ENCODE assay signal across 16 mouse cellular contexts in genomic region chr1:170155298-170155697, GRCm38 (mm10). TPM values are rescaled to one million over a fixed set of nuclear protein-coding genes. Genes with fewer than 3 reads are reported as not detected.
DNase-seq lines count a peak whose midpoint lies in the region; ATAC-seq and TF ChIP-seq lines count a peak whose summit lies in the region.
"Had no signal": no experiment of that assay in that cellular context is flagged by ENCODE, and none has a peak within 500 bp of the region (broad histone marks: within the 10 kb centered on the region; RNA-seq: fewer than 3 reads in every experiment).

No protein-coding gene starts in this region.

- peak; percentile 52 for TF ChIP-seq CTCF in layer of hippocampus, adult 2 months (conservative IDR thresholded peaks at IDR 0.05)
- peak; percentile 48 for TF ChIP-seq CTCF in ES-Bruce4 (IDR thresholded peaks at IDR 0.05; ENCODE audit: low read depth, low read length)

- H3K4me2 ChIP-seq in forebrain, embryonic 15.5 days (replicated peaks), result no peak overlapping the region
- H3K4me2 ChIP-seq in forebrain, embryonic 14.5 days (ENCODE audit: low read length), result no peak overlapping the region
- H3K4me2 ChIP-seq: midbrain, embryonic 15.5 days; neural tube, embryonic 12.5 days had no signal

- H3K27ac ChIP-seq in forebrain, embryonic 15.5 days (replicated peaks), result 0 out of 2 replicates have a peak overlapping the region, but pooled peaks have one; percentile 2
- no peak overlapping the region; the same call in 1 of the 2 replicates for H3K27ac ChIP-seq in forebrain, embryonic 14.5 days (ENCODE audit: low read depth, low read length)
- no peak overlapping the region for H3K27ac ChIP-seq in layer of hippocampus, adult 2 months
- H3K27ac ChIP-seq in ES-Bruce4 (ENCODE audit: insufficient read depth, low read length), result no peak overlapping the region
- H3K27ac ChIP-seq: midbrain, embryonic 15.5 days; neural tube, embryonic 12.5 days had no signal

- 0 out of 2 replicates have a peak, but pooled peaks cover 11% of the 10 kb centered on the region for H3K4me1 ChIP-seq in forebrain, embryonic 15.5 days
- no peaks in the 10 kb centered on the region for H3K4me1 ChIP-seq in forebrain, embryonic 14.5 days (ENCODE audit: control insufficient read depth, insufficient read depth, low read length)
- H3K4me1 ChIP-seq in ES-Bruce4 (ENCODE audit: control insufficient read depth, insufficient read depth, low read length), result no peaks in the 10 kb centered on the region
- H3K4me1 ChIP-seq: midbrain, embryonic 15.5 days had no signal

- H3K4me3 ChIP-seq in forebrain, embryonic 15.5 days, result no peak overlapping the region
- H3K4me3 ChIP-seq in forebrain, embryonic 14.5 days (ENCODE audit: low read depth, low read length), result no peak overlapping the region
- H3K4me3 ChIP-seq in layer of hippocampus, adult 2 months, result no peak overlapping the region
- no peak overlapping the region for H3K4me3 ChIP-seq in ES-Bruce4 (ENCODE audit: low read depth, low read length)
- H3K4me3 ChIP-seq: midbrain, embryonic 15.5 days; neural tube, embryonic 12.5 days had no signal

- no peak for TF ChIP-seq EP300 in ES-Bruce4 (IDR thresholded peaks at IDR 0.05; ENCODE audit: insufficient read depth, low read depth, low read length)

- no peak for DNase-seq in forebrain, embryonic 14.5 days (ENCODE audit: low spot score)
- DNase-seq in layer of hippocampus, adult 2 months (ENCODE audit: low spot score in 2 of 2), result no peak
- DNase-seq in layer of hippocampus, adult 9-10 months (ENCODE audit: low spot score), result no peak
- DNase-seq in spleen, postnatal 14 days (ENCODE audit: low spot score in 2 of 2), result no peak
- DNase-seq in heart, postnatal 25 days (ENCODE audit: low spot score), result no peak
- DNase-seq: cerebellum, adult 18-20 months; heart, adult 18-20 months; heart, postnatal 14 days; kidney, postnatal 25 days; lung, postnatal 10 days had no signal

- no peaks in the 10 kb centered on the region for H3K9me3 ChIP-seq in forebrain, embryonic 15.5 days
- no peaks in the 10 kb centered on the region for H3K9me3 ChIP-seq in forebrain, embryonic 14.5 days (replicated peaks; ENCODE audit: control insufficient read depth, low read length)
- H3K9me3 ChIP-seq in ES-Bruce4 (replicated peaks; ENCODE audit: control insufficient read depth, insufficient read depth, low read length, poor library complexity, severe bottlenecking), result no peaks in the 10 kb centered on the region
- H3K9me3 ChIP-seq: midbrain, embryonic 15.5 days; neural tube, embryonic 12.5 days had no signal

- H3K9ac ChIP-seq in forebrain, embryonic 15.5 days (replicated peaks), result no peak overlapping the region
- no peak overlapping the region for H3K9ac ChIP-seq in forebrain, embryonic 14.5 days (ENCODE audit: low read length)
- H3K9ac ChIP-seq in ES-Bruce4 (ENCODE audit: low read depth, poor library complexity, severe bottlenecking), result no peak overlapping the region
- H3K9ac ChIP-seq: midbrain, embryonic 15.5 days; neural tube, embryonic 12.5 days had no signal

- intact Hi-C loops in heart, postnatal 25 days (cut with DNase I), result no loop called here

- H3K36me3 ChIP-seq in forebrain, embryonic 15.5 days, result 0 out of 2 replicates have a peak, but pooled peaks cover 2% of the 10 kb centered on the region
- H3K36me3 ChIP-seq in forebrain, embryonic 14.5 days (ENCODE audit: control insufficient read depth, insufficient read depth, low read length), result peaks cover 12% of the 10 kb centered on the region; the same call in 1 of the 2 replicates
- H3K36me3 ChIP-seq in ES-Bruce4 (ENCODE audit: control insufficient read depth, insufficient read depth, low read length, poor library complexity, severe bottlenecking), result peaks cover 3% of the 10 kb centered on the region

- 72% methylated on average over 2 of the region's 2 CpGs for WGBS in forebrain, embryonic 15.5 days
- 69% methylated on average over 2 of the region's 2 CpGs for WGBS in forebrain, embryonic 14.5 days

- H3K27me3 ChIP-seq in forebrain, embryonic 15.5 days, result no peaks in the 10 kb centered on the region
- H3K27me3 ChIP-seq in forebrain, embryonic 14.5 days (replicated peaks; ENCODE audit: control insufficient read depth, insufficient read depth, low read length), result no peaks in the 10 kb centered on the region
- no peaks in the 10 kb centered on the region for H3K27me3 ChIP-seq in ES-Bruce4 (ENCODE audit: control insufficient read depth, insufficient read depth, low read length, poor library complexity, severe bottlenecking)
- H3K27me3 ChIP-seq: midbrain, embryonic 15.5 days; neural tube, embryonic 12.5 days had no signal

- no peak for TF ChIP-seq POLR2A in ES-Bruce4 (IDR thresholded peaks at IDR 0.05; ENCODE audit: insufficient read depth, low read length)

- no peak for ATAC-seq in forebrain, embryonic 15.5 days (replicated peaks)
- ATAC-seq in forebrain, embryonic 14.5 days, result no peak
- peak; percentile 52; the same call in 1 of the 2 replicates for ATAC-seq in erythroblast, adult 5-6 weeks (replicated peaks; ENCODE audit: low FRiP score, poor library complexity, severe bottlenecking)
- ATAC-seq: inflammation-experienced regulatory T-cells, adult 6 months; midbrain, embryonic 15.5 days had no signal

RNA-seq across cellular contexts. Expression of gene Uap1, which starts 19.5 kb away (rescaled TPM):
- 55.2 and 58.7 TPM in 2 replicates for polyA plus RNA-seq in forebrain, embryonic 15.5 days (2015; fragmentation: Nextera tagmentation; extraction: Ambion mirVana)
- polyA plus RNA-seq in forebrain, embryonic 14.5 days (2014; fragmentation: Nextera tagmentation; extraction: Ambion mirVana), result 57.9 and 63.6 TPM in 2 replicates
- 10 to 100 TPM; 51.4 to 56.0 TPM for total RNA-seq in layer of hippocampus, adult 2 months (2021)
- 49.0 and 57.6 TPM in 2 replicates for polyA plus RNA-seq in ES-Bruce4 (2011; ENCODE audit: insufficient read depth, insufficient read length, low read depth, missing spikeins)
- 29.2 and 31.1 TPM in 2 replicates for total RNA-seq in erythroblast, adult 5-6 weeks (2015; ENCODE audit: low replicate concordance)
- total RNA-seq in erythroblast, adult 5-6 weeks (2017; ENCODE audit: low replicate concordance), result 14.8 and 20.4 TPM in 2 replicates
- 10 to 100 TPM; 54.8 to 56.9 TPM for total RNA-seq in heart, postnatal 25 days (2021)

RNA-seq across cellular contexts. Expression of gene Ddr2, which starts 44.7 kb away (rescaled TPM):
- 8.1 and 8.5 TPM in 2 replicates for polyA plus RNA-seq in forebrain, embryonic 15.5 days (2015; fragmentation: Nextera tagmentation; extraction: Ambion mirVana)
- 4.7 and 9.9 TPM in 2 replicates for polyA plus RNA-seq in forebrain, embryonic 14.5 days (2014; fragmentation: Nextera tagmentation; extraction: Ambion mirVana)
- total RNA-seq in layer of hippocampus, adult 2 months (2021), result 1 to 10 TPM; 4.7 to 5.0 TPM
- 1.4 and 1.7 TPM in 2 replicates for polyA plus RNA-seq in ES-Bruce4 (2011; ENCODE audit: insufficient read depth, insufficient read length, low read depth, missing spikeins)
- total RNA-seq in erythroblast, adult 5-6 weeks (2015; ENCODE audit: low replicate concordance), result not detected in 2 replicates
- 0.60 TPM in 1 of 2 replicates, not detected in the other for total RNA-seq in erythroblast, adult 5-6 weeks (2017; ENCODE audit: low replicate concordance)
- 10 to 100 TPM; 23.4 to 29.0 TPM for total RNA-seq in heart, postnatal 25 days (2021)

RNA-seq across cellular contexts. Expression of gene Uhmk1, which starts 59.9 kb away (rescaled TPM):
- polyA plus RNA-seq in forebrain, embryonic 15.5 days (2015; fragmentation: Nextera tagmentation; extraction: Ambion mirVana), result 7.1 and 7.5 TPM in 2 replicates
- 7.4 and 7.5 TPM in 2 replicates for polyA plus RNA-seq in forebrain, embryonic 14.5 days (2014; fragmentation: Nextera tagmentation; extraction: Ambion mirVana)
- 100 to 1,000 TPM; 142 to 143 TPM for total RNA-seq in layer of hippocampus, adult 2 months (2021)
- polyA plus RNA-seq in ES-Bruce4 (2011; ENCODE audit: insufficient read depth, insufficient read length, low read depth, missing spikeins), result 25.4 and 28.6 TPM in 2 replicates
- total RNA-seq in erythroblast, adult 5-6 weeks (2015; ENCODE audit: low replicate concordance), result 18.8 and 22.4 TPM in 2 replicates
- 26.6 and 34.4 TPM in 2 replicates for total RNA-seq in erythroblast, adult 5-6 weeks (2017; ENCODE audit: low replicate concordance)
- 10 to 100 TPM; 19.7 to 21.1 TPM for total RNA-seq in heart, postnatal 25 days (2021)

Comparison
In these comparisons a context has a peak if more than half of its experiments do, and no peak if none do; other contexts are left out.
1. RNA of gene Ddr2, which starts 44.7 kb away (total RNA-seq): 23.4 to 29.0 TPM in heart, postnatal 25 days; 4.7 to 5.0 TPM in layer of hippocampus, adult 2 months and 0.60 TPM in erythroblast, adult 5-6 weeks; every median in the first group is over 4 times any median in the second.
2. RNA of gene Uhmk1, which starts 59.9 kb away (total RNA-seq): 142 to 143 TPM in layer of hippocampus, adult 2 months; 18.8 to 34.4 TPM in erythroblast, adult 5-6 weeks and 19.7 to 21.1 TPM in heart, postnatal 25 days; every median in the first group is over 4 times any median in the second.